Mouse (Mus musculus): ENCODE measurements around the gene Mknk1. TPM values are rescaled to one million over a fixed set of nuclear protein-coding genes. Genes with fewer than 3 reads are reported as not detected.

The Mknk1 gene
- total RNA-seq, 2 experiments from 2014 or later: 28.9 to 30.6 TPM

GRCm38 (mm10) chr4:115890553-115890952 is 51.6 kb downstream of the Mknk1 start, which contains the start of gene 6430628N08Rik:
6430628N08Rik (plus strand) TSS chr4:115890665.
- no peak for DNase-seq

DNA sequence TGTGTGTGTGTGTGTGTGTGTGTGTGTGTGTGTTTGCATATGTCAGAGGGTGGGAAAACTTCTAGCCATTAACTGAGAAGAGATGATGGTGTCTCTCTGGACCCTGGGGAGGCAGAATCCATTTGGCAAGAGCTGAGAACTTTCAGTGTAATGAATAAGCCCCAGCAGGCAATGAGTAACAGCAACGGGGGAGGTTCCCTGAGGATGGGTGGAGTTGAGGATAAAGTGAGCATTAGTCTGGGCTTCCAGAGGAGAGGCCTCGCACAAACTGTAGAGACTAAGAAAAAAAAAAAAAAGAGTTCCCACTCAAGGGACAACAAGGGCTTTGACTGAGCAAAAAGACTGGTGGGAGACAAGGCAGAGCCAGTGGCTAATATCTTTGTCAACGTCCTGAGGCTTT is 55.3 kb downstream of the Mknk1 start:
- DNase-seq: no peak

GRCm38 (mm10) chr4:115897901-115898631 is 59.1 kb downstream of the Mknk1 start:
- DNase-seq: peak; percentile 34

- peak; percentile 84 for DNase-seq
These were observed 63.8 kb downstream of the Mknk1 start for GRCm38 (mm10) chr4:115902816-115903215.

- no peak for DNase-seq
These were observed 65.4 kb downstream of the Mknk1 start for GRCm38 (mm10) chr4:115904375-115904774.

DNA sequence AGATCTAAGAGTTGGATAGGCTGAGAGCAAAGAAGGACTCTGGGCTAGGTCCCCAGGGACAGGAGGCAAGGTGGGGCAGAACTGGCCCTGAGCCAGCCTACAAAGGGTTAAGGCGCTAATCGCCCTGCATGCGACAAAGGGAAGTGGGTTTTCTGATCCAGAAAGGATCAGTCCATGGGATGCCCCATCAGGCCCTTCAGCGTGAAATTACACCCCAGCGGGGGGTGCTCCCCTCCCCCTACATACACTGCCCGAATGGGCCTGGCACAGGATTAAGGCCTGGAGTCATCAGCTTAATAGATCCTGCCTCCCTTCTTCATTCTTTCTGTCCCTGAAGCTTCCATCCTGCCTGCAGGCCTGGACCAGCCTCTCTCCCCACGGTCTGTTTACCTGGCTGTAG is 66.7 kb downstream of the Mknk1 start:
- no peak for DNase-seq

DNA sequence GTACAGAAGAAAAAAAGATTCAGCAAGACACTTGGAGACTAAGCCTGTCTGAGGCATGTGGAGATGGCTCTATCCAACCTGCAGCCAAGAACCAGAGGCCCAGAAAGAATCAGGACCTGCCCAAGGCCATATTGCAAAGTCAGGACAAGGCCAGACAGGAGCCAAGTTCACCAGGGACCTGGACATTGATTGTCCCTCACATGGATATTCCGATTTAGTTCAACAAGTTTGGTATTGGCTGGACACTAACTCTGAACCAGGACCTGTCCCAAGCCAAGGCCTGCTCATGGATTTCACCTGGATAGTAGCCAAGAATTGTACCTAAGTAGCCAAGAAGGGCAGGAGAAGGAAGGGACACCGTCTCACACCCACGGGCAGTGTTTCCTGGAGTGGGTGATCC is 67.8 kb downstream of the Mknk1 start:
- no peak for DNase-seq

DNA sequence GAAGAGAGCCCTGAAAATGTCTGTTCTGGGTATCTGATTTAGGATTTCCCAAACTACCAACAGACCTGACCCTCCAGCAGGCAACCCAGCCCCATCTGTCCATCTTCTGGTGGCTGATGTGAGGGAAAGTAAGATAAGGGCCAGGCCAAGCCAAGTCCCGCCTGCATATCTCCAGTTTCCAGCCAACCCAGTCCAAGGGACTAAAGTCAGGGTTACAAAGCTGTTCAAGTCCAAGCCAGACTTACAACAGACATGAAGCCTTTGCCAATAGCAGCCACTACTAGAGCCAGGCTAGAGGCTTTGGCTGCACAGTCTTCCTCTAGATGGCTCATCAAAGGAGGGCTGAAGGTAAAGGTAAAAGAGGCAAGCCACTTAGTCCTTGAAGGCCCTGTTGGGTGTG is 69.0 kb downstream of the Mknk1 start:
- no peak for DNase-seq

DNA sequence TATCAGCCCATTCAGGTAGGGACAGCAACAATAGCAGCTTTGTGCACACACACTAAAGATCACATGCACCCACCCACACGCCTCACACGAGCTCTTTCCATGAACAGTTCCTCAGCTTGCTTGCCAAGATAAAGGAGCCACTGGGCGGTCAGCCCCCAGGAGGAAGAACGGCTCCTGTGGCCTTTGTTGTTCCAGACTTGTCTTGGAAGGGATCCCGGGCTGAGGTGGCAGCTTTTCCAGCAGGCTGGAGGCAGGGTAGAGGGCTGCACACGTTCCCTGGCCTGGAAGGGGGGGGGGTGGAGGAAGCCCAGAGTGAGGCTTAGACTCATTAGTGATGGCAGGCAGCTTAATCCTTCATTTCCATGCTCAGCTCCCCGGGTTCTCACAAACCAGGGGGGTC is 69.6 kb downstream of the Mknk1 start:
- no peak for DNase-seq

- no peak for DNase-seq
These were observed 72.6 kb downstream of the Mknk1 start for GRCm38 (mm10) chr4:115911586-115911985.

GRCm38 (mm10) chr4:115919911-115920310 is 80.9 kb downstream of the Mknk1 start:
- DNase-seq: no peak

GRCm38 (mm10) chr4:115922688-115923087 is 83.7 kb downstream of the Mknk1 start:
- no peak for DNase-seq

DNA sequence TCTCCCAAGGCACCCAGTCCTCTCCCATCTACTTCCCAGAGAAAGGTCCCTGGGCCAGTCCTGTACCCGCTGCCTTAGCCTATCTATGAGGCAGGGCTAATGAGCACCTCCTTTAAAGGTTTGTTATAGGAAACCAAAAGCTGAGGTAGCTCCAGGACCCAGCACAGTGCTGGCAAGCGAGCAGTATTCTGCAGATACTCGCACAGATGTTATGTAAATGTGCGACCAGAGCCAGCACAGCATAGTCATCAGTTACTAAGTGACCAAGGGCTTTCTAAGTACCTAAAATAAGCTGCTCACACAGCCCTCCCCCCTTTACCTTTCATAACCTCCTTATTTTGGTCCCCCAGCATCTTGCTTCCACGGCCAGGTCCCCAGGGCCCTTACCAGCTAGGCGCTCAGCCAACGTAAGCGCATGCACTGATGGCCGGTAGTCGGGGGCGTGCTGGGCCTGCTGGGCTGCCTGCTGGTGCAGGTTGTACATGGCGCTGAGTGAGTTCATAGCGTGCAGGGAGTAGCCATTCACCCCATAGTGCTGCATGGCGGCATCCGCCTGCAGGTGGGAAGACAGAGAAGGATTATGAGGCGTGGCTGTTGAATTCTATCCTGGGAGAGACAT is 84.4 kb downstream of the Mknk1 start:
- DNase-seq: no peak

DNA sequence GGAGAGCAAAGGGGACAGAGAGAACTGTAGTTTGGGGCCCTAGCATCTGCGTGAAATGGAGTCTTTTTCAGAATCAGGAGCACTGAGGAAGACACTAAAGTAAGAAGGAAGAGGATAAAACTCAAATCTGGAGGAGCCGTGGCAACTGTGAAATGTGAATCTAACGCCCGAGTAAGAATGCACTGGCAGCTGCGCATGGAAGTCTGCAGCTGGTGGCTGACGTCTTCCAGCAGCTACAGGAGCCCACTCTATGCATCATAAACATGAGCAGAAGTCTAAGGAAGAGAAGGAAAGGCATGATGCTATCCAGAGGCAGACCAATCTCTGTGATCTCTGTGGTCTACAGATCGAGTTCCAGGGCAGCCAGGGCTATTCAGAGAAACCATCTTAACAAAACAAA is 88.6 kb downstream of the Mknk1 start:
- no peak for DNase-seq

Other genes starting within 250 kb of the Mknk1 start
- gene Cyp4a32, start 238.2 kb upstream of the Mknk1 start, total RNA-seq (2021): not detected
- gene Cyp4b1, start 191.5 kb upstream of the Mknk1 start, total RNA-seq (2021): 1 to 10 TPM; 2.0 to 2.6 TPM
- 10 to 100 TPM; 28.6 to 31.3 TPM for gene Efcab14, start 101.5 kb upstream of the Mknk1 start, total RNA-seq (2021)
- gene Tex38, start 58.2 kb upstream of the Mknk1 start, total RNA-seq (2021): under 1 TPM; 0.56 to 0.82 TPM
- gene Atpaf1, start 54.4 kb upstream of the Mknk1 start, total RNA-seq (2021): 10 to 100 TPM; 33.8 to 40.4 TPM
- gene Mob3c, start 11.1 kb upstream of the Mknk1 start, total RNA-seq (2021): 1 to 10 TPM; 4.8 to 5.6 TPM
- gene Kncn, start 45.2 kb downstream of the Mknk1 start, total RNA-seq (2021): not detected
- not detected for gene 6430628N08Rik, start 51.5 kb downstream of the Mknk1 start, total RNA-seq (2021)
- gene Dmbx1, start 100.7 kb downstream of the Mknk1 start, total RNA-seq (2021): not detected
- under 1 TPM; 0.68 to 0.75 TPM for gene Faah, start 178.7 kb downstream of the Mknk1 start, total RNA-seq (2021)
- 10 to 100 TPM; 12.4 to 12.9 TPM for gene Nsun4, start 214.7 kb downstream of the Mknk1 start, total RNA-seq (2021)
- 100 to 1,000 TPM; 741 to 954 TPM for gene Uqcrh, start 235.9 kb downstream of the Mknk1 start, total RNA-seq (2021)
- gene Lrrc41, start 236.1 kb downstream of the Mknk1 start, total RNA-seq (2021): 10 to 100 TPM; 26.8 to 31.2 TPM

All from gastrocnemius, postnatal 10 days (tissue).